Mouse (Mus musculus) c-Kit-positive CD71-positive TER-119-negative erythroid progenitor cells, embryonic 14.5 days (primary cell): ENCODE results near the gene Nav2.

Experiments used
- DNase-seq: peaks from one replicate; pipeline ENCODE4 v3.0.0-alpha.2; 2013; ENCODE audit warnings: low read depth

Nav2 gene

DNA sequence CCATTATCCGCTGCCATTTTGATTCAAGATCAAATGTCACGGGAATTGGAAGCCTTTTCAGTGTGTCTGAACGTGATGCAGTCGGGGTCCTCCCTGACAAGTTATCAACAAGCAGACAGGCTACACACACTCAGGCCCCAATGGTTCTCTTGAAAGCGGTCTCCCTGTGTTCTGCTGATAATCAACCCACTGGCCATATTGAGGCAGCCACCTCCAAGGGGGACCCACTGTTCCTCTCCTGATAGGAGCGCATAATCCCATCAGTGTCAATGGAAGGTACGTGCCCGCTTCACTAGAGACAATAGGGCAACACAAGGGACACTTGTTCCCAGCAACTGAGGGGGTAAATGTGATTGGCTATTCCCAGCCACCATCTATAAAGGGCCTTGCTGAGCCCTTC lies 195.9 kb downstream of the Nav2 start:
- DNase-seq: peak; percentile 57

DNA sequence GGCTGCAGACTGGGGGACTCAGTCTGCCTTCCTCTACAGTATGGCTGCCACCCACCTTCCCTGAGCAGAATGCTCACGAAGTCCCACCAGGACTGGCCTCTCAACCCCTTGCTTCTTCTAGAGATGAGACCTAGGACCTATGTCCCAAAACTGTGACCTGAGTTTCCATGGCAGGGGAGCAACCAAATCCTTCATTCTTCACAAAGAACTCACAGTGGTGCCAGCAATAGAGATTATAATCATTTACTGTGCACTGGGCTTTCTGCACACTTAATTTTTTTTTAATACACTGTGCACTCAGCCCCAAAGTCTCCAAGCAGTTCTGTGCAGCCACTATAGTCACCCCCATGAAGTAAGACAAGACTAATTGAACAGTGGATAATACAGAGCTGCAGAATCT lies 196.3 kb downstream of the Nav2 start:
- no peak for DNase-seq

DNA sequence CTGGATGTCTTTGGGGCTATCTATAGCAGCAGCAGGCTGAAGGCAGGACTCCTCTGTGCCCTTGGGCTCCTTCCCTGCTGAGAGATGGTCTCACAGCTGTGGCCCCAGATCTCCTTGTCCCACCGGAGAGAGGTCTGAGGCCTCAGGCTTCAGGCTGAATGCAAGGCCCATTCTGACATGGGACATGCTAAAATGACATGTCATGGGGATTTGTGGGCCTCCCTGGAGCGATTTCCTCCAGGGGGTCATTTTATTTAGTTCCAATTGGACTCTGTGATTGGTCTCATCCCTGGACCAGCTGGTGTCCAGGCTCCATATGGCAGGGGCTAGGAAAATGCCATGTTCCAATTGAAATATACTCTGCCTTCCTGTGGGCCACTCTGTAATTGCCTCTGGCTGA lies 197.0 kb downstream of the Nav2 start:
- DNase-seq: no peak

DNA sequence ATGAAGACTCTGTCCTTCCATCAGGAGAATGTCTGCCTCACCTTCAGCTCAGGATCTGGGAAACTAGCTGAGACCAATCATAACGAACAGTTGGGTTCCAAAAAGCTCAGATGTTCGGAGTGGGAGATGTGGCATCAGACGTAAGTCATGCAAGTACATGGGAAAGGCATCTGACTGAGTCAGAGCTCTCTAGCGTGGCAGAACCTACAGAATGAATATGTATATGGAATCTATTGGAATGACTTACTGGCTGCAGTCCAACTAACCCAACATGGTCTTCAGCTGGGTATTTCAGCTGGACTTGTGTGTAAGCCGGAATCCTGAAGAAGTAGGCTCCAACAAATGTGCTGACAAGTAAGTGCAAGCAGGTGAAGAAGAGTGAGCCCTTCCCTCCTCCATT lies 199.6 kb downstream of the Nav2 start:
- DNase-seq: no peak

DNA sequence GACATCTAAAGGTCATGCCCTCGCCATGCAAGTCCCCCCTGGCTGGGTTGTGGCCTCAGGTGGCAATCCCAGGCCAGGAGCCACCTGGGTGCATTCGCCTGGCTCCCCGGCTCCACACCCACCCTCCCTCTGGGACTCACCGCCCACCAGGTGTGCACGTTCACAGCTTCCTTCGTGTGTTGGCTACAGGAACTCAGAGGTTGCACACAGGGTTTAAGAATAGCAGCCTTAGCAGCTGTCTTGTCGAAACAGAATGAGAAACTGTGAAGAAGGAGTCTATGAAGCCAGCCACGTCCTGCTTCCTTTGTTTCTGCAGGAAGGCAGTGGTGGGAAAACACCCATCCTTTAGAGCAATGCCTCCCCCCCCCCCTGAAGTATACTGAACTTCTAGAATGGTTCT lies 210.5 kb downstream of the Nav2 start:
- no peak for DNase-seq

DNA sequence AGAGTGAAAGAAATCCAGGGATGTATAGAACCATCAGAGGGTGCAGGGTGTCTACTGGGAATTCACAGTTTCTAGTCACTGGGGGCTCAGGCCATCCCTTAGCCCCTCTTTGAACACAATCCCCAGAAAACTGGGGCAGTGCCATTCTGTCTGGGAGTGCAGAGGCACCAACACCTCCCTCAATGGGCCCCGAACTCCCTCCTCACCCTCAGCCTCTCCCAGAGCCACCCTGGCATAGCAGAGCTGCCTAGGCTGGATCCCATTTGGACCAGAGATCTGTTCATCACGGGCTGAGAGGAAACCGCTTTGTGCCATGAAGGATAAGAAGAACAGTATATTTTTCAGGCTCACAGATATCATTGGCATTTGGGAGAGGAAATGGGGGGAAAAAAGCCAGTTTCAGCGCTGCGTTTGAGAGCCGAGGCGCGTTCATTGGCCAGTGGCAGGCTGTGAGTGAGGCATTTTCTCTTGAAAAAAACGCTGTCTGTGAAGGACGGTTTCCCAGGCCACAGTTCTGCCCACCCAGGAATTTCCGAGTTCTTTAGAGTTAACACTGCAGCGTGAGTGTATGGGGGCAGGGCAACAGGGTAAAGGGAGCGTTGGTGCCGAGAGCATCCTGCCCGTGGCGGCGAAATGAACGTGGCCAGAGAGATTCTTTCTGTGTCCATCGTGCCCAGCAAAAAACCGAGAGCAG lies 211.4 kb downstream of the Nav2 start:
- DNase-seq: no peak

DNA sequence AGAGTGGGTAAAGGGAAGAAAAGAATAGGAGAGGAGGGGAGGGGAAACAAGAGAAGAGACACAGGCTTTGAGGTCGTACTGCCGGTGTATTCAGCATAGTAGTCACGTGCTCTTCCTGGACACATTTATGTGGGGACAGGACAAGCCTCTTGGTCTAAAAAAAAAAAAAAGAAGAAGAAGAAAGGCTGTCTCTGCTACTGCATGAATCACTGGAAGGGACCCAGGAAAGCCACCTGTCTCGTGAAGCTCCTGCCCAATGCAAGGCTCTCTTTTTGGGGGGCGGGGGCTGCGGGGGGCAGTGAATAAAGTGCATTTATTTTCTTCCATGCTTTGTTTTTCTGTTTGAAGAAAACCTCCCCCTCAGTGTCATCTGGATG lies 212.0 kb downstream of the Nav2 start:
- no peak for DNase-seq

DNA sequence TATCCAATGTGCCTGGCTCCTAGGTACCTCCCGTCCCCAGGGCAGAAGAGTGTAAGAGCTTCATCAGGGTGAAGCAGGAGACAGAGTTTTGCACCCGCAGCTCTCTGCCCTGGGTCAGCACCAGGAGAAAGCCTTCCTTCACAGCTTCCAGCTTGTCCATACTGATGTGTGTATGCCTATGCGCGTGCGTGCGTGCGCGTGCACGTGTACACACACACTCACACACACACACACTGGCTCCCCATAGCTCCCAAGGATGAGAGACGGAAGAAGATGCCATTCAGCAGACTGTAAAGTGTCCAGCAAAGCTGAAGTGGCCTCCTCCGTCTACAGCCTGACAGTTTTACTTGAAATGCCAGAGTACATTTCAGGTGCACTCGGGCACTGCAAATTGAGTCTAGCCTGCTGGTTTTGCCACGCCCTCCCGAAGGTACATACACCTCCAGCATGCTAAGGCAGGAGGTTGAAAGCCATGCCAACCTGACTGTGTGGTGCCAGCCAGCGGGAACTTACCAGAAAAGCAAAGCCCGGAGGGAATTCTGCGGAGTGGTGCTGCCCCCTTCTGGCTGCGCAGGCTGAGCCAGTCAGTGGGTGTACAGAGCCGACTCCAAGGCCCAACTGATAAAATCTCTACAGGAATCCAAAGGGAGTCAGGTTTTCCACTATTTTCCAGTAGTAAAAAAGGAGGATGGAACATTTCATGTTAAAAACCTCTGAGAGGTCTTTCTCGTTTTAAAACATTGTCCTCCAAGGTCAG lies 212.6 kb downstream of the Nav2 start:
- no peak for DNase-seq

DNA sequence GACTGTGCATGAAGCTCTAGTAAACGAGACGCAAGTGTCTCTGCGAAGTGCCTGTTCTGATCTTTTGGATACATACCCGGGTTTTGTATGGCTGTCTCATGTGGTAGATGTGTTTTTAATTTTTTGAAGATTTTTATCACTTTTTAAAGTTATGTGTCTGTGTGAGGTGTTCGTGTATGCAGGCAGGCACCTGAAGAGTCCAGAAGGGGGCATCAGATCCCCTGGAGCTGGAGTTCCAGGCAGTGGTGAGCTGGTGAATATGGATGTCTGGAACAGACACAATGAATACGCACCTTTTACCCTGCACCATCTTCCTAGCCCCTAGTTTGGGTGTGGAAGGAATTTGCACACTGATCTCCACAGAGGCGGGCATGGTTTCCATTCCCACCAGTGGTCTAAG lies 214.0 kb downstream of the Nav2 start:
- DNase-seq: no peak

DNA sequence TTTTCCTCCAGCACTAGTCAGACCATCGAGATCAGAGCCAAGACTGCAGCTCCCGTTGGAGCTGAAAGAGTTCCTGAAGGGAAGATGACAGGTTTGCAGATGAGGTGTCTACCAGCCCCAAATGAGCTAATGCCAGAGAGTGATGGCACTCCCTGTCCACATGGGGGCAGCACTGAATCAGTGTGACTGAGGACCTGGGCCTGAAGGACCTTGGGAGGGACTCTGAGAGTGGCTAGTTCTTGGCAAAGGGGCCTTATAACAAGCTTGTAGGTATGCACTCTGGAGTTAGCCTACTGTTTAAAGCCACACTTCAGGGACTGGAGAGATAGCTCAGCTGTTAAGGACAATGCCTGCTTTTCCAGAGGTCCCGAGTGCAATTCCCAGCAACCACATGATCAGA lies 217.0 kb downstream of the Nav2 start:
- DNase-seq: no peak

DNA sequence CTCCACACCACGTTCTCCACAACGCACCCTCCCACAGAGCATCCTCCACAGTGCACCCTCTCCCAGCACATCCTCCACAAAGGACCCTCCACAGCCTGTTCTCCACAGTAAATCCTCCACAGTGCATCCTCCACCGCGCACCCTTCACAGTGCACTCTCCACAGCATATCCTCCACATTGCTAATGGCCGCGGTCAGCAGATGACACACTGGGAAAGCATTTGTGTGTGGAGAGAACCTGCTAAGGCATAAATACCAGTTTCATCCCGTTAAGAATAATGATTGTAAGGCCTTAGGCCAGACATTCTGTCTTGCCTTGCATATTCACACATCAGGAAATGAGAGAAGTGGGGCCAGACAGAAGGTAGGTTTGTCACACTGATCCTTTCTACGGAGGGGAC lies 219.7 kb downstream of the Nav2 start:
- DNase-seq: no peak

DNA sequence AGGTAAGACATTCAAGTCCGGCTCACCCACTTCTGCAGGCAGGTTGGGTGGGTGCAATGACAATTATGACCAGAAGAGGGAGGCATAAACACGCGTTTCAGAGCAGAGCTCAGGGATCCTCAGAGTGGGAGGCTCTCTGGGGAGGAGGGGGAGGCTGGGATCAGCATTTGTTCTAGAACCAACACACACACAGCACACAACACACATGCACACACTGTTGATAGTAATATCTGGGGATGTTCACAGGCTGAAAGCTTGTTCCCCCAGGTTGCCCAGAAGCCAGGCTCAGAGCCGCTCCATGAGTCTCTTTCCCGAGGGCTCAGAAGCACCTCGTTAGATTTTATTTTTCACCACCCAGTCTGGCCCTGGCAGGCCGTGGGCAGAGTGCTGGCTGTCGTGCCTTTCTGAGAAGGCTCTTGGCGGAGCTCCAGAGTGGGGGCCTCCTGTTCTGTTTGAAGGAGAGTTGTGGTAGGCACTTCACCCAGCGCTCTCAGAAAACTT lies 224.4 kb downstream of the Nav2 start:
- DNase-seq: peak; percentile 28

DNA sequence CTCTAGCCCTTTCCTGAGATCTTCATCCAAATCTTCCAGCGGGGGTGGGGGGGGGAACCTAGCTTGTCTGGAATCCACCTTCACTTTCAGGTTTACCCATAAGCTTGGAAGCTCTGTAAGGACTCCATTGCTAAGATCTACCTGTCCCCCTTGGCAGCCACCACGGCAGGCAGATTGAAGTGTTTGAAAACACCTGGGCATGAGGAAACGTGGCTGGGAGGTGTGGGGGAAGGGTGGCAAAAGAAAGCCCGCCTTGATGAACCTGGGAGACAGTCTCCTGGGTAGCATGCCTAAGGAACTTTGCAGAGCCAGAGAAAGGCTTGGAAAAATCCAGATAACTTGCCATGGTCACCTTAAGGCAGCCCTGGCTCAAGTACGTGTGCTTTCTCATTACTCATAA lies 225.9 kb downstream of the Nav2 start:
- no peak for DNase-seq

DNA sequence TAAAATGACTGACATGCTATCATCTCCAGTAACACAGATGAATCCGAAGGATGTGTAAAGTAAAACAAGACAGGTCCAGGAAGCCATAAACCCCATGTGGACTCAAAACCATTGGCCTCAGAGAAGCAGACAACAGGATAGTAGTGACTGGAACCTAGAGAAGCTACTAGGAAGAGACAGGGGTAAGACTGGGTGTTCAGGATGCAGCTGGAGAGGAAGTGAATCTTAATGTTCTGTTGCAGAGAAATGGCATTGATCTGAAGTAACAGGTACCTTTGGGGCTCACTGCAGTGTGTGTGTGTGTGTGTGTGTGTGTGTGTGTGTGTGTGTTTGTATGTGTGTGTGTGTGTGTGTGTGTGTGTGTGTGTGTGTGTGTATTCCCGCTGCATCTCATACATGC lies 231.2 kb downstream of the Nav2 start:
- DNase-seq: no peak

DNA sequence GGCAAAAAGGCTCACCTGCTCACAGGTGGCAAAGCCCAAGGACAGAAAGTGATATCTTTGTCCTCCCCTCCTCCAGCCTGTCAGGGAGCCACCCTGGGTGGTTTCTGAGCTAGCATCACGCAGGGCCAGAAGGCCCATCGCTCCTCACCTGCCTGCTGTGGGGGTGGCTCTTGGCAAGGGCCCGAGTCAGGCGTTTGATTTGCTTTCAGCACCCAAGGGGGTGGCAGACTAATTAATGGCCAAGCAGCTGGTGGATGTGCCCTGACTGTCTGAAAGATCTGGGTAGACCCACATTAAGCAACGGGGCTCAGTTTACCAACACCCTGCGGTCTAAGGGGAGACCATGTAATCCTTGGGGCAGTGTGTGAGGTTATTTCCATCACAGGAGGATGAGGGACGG lies 235.4 kb downstream of the Nav2 start:
- no peak for DNase-seq

DNA sequence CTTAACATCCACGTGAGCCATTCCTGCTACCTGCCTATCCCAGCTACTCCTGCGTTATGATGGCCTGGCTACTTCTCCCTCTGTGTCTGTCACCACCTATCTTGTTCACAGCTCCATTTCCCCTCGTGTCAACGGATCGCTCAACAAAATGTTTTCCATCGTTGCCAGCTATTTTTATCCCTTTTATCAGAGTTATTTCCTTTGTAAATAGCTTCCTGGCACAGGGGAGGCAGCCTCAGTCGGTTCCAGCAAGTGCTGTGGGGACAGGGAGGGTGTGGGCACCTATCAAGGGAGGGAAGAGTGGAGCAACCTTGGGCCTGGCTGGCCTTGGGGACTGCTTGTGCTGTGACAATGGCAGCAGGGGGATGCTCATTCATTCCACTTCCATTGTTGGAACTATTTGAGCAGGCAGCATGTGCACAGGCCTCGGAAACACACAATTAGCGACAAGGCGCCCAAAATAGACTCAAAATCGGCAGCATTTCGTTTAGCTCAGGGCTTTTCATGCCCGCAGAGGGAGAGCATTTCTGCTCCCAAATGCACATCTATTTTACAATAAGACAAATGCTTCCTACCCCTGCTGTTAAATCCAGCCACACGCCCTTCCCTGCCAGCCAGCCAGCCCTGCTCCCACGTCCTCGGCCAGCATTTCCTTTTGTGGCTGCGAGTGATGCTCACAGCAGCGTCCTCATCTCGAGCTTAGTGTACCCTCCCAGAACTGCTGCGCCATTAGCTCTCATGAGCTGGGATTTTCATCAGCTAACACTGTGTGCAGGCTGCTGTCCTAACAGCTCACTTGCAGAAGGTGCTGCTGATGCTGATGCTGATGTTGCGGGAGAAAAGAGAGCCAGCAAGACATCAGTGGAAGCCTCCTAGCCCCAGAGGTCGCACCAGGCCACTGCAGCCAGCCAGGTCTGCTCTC lies 237.5 kb downstream of the Nav2 start:
- DNase-seq: no peak

DNA sequence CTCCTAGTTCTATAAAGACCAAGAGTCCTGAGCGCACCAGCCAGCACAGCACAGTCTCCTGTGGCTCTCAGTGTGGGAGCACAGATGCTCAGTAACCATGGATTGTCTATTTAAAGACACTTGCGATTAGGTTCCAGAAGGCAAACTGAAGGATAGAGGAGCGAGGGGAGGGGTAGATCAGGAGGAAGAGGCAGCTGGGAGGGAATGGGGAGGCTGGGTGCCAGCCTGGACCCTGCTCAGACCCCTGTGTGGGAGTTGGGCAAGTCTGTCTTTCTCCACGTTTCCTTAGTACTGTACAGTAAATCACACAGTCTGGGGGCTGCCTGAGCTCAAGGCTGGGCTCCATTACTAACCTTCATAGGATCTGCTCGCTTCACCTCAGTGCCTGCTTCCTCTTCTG lies 243.8 kb downstream of the Nav2 start:
- DNase-seq: no peak

DNA sequence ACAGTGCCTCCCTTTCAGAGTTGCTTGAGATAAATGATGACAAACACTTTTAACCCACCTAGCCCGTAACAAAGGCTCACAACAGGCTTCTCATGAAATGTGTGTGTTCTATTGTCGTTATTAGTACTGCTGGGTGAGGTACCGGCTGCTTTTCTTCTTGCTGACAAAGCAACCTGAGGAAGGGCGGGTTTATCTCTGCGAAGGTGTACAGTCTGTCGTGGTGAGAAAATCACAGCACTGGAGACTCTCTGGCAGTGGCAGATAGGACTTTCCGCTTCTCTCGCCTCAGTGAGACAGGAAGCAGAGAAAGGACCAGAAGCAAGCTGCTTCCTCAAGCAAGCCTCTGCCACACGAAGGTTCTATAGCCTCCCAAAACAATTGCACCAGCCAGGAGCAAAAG lies 244.2 kb downstream of the Nav2 start:
- no peak for DNase-seq

DNA sequence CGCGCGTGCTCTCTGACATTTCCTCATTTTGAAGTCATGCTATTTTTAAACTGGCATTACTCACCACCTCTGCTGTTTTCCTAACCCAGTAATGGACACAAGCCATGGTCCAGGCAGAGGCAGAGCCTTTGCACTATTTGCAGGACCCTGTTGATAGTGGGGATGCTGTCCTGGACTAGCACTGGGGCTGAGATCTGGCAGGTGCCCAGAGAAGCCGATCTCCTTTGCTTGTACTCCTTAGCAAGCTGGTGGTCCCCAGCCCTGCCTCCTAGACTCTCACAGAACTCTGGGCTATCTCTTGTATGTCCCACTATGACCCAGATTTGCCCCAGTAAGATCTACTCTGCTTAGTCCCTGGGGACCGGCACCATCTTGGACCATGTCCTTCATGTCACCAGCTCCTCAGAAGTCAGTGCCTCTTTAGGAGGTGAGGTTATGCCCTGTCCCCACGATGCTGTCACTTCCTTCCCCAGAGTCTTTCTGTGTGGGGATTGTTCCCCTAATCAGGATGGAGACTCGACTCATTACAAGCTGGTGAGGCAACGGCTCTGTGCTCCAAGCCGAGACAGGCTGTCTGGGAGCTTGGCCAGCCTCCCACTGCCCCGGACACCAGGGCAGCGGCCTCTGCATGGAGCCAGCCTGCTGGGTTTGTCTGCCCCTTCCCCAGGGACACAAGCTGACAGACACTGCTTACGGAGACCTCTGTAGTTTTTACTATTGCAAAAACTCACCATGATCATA lies 250.3 kb downstream of the Nav2 start:
- no peak for DNase-seq

DNA sequence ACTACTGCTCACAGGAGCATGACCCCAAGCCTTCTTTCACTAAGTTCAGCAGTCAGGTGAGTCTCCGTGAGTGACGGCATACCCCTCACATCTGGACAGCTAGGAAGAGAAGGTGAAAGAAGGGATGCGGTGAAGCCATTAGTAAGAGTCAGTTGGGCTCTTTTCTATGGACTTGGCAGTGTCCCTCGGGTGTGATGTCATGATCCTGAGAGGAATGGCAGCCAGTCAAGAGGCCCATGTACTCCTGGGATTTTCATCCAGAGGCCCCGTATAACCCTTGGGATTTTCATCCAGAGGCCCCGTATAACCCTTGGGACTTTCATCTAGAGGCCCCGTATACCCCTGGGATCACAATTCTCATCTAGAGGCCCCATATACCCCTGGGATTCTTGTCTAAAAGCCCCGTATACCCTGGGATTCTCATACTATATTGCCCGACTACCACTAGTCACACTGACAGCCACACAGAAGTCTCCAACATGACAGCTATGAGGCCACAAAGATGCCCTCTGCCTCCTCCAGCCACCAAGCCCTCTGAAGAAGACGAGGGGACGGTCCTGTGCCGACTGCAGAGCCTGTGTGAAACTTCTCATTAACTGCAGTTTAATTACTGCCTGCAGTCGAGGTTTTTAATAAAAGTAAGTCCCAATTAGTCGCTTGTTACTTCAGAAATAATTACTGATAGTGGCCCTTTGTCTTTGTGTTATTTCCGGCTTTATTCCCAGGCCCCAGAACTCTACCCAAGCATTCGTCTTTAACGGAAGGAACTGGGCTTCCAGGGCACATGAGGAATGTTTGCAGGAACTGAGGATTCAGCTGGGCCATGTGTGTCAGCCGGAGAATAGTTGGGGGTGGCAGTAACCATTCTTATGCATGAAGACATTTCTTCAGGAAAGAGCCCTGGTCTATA lies 251.4 kb downstream of the Nav2 start:
- DNase-seq: no peak

DNA sequence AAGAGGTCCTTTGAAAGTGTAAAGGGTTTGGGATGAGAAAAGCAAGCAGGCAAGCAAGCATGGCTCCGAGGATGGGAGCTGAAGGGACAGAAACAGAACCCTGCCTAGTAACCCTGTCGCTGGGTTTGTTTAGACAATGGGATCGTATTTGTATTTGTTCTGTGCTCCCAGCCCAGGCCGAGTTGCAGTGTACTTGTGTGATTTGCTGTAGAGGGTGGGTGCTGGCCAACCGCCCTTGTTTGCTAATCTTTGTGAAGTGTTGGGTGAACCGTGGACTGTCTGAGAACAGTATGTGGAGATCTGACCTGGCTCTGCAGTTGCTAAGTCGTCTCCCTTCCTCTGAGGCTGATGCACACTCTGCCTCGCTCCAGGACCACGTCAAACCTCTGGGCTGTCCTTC lies 253.6 kb downstream of the Nav2 start:
- DNase-seq: no peak
